Mouse (Mus musculus): ENCODE data around the gene Mpv17l. TPM values are rescaled to one million over a fixed set of nuclear protein-coding genes. Genes with fewer than 3 reads are reported as not detected.
"Not testable (repeated sequence)": the region's sequence is repeated elsewhere in the genome, so short reads cannot be mapped to it uniquely, and the experiment has no call there.

Gene Mpv17l
- 9.5 and 12.4 TPM in 2 replicates for polyA plus RNA-seq (2015; fragmentation: Nextera tagmentation; extraction: Ambion mirVana)

DNA sequence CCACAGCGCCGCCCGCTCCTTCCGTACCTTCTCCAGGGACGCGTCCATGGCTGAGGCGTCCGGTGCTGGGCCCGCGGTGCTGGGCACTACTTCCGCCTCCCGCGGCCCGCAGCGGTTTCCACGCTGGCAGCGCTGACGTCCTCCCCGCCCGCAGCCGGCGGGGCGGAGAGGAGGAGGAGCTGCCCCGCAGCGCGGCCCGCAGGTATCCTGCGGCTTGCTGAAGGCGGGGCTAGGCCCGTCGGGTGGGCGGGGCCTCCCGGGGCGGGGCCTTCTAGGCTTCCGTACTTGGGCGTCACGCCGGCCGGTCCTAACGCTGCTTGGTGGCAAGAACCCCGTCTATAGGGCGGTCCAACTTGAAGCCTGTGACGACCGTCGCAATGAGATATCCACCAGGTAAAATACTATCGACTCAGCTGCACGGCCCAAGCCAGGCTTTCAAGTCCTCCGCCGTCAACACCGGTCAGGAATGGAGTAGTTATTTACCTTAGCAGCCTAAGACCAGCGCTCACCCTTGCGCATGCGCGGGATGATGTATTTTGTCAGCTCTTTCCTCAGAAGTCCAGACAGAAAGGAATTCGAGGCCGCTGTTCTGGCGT is at the start of gene Mpv17l, which contains the start of gene Pdxdc1:
Gene Mpv17l, plus strand, starts transcription at position 274 of the 596 bp plus-strand sequence.
Gene Pdxdc1, minus strand, starts transcription at position 244 of the 596 bp plus-strand sequence.
- H3K4me2 ChIP-seq (replicated peaks; ENCODE audit: low read depth, low read length) = peak within 1 kb of the TSS; percentile 80
- ATAC-seq (ENCODE audit: low FRiP score, low TSS enrichment) = peak; percentile 98
- peak within 1 kb of the TSS; percentile 65 for H3K4me3 ChIP-seq (ENCODE audit: low read length)
- H3K9ac ChIP-seq (replicated peaks; ENCODE audit: low read length) = peak within 1 kb of the TSS; percentile 77
- no peaks in the 10 kb centered on the region for H3K27me3 ChIP-seq (ENCODE audit: insufficient read depth, low read length)
- H3K36me3 ChIP-seq (ENCODE audit: insufficient read depth, low read length) = peaks cover 3% of the 10 kb centered on the region; the same call in 1 of the 2 replicates
- no peaks in the 10 kb centered on the region for H3K9me3 ChIP-seq (ENCODE audit: low read length)
- WGBS = under 1% methylated on average over 54 of the region's 57 CpGs
- peak within 1 kb of the TSS; percentile 86 for H3K27ac ChIP-seq (ENCODE audit: low read length)
- peaks cover 14% of the 10 kb centered on the region for H3K4me1 ChIP-seq (ENCODE audit: insufficient read depth, low read length)

DNA sequence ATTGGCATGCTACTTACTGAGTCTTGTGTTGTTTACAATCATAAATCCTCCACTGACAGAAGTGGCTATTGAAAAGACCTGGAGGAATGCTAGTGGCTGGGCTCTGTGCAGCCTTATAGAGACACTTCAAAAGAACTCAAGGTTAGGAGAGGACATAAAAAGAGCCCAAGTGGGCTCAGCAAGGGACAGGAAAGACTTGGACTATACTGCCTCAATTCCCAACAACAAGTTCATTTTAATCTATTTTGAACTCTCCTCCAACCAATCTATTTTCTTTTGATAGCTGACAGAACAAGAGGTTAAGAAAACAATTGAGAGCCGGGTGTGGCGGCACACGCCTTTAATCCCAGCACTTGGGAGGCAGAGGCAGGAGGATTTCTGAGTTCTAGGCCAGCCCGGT is 49.1 kb upstream of the Mpv17l start:
- Histone ChIP-seq H3K4me3 (ENCODE audit: low read length) (no peak overlapping the region), H3K9ac (replicated peaks; ENCODE audit: low read length) (no peak overlapping the region), H3K4me2 (replicated peaks; ENCODE audit: low read depth, low read length) (no peak overlapping the region), H3K27me3 (ENCODE audit: insufficient read depth, low read length) (no peaks in the 10 kb centered on the region), H3K4me1 (ENCODE audit: insufficient read depth, low read length) (no peaks in the 10 kb centered on the region), H3K9me3 (ENCODE audit: low read length) (no peaks in the 10 kb centered on the region), H3K27ac (ENCODE audit: low read length) (no peak overlapping the region), H3K36me3 (ENCODE audit: insufficient read depth, low read length) (peaks cover 33% of the 10 kb centered on the region)
- WGBS = 95% methylated on average over 4 of the region's 4 CpGs
- ATAC-seq (ENCODE audit: low FRiP score, low TSS enrichment) = no peak

DNA sequence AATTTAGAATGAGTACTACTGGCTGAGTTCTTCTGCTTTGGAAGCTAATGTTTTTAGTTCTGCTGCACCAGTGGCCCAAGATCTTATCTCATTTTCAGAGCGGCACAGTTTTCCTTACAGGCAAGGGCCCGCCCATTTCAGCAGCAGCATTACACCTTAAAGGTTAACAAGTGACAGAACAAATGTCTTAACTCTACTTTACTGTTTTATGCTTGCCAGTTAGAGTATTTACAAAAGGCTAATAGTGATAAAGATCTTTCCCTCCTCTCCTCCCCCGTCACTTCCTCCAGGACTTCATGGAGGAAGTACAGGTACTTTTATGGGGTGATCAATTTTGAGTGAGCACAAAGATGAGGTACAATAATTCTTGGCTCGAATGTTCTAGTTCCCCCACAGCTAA is 36.9 kb upstream of the Mpv17l start:
- 42% methylated on average over 4 of the region's 4 CpGs for WGBS
- H3K9ac ChIP-seq (replicated peaks; ENCODE audit: low read length) = no peak overlapping the region
- no peaks in the 10 kb centered on the region for H3K9me3 ChIP-seq (ENCODE audit: low read length)
- no peak overlapping the region for H3K4me3 ChIP-seq (ENCODE audit: low read length)
- peaks cover 26% of the 10 kb centered on the region for H3K36me3 ChIP-seq (ENCODE audit: insufficient read depth, low read length)
- H3K4me1 ChIP-seq (ENCODE audit: insufficient read depth, low read length) = 0 out of 2 replicates have a peak, but pooled peaks cover 5% of the 10 kb centered on the region
- no peaks in the 10 kb centered on the region for H3K27me3 ChIP-seq (ENCODE audit: insufficient read depth, low read length)
- ATAC-seq (ENCODE audit: low FRiP score, low TSS enrichment) = no peak
- no peak overlapping the region for H3K4me2 ChIP-seq (replicated peaks; ENCODE audit: low read depth, low read length)
- H3K27ac ChIP-seq (ENCODE audit: low read length) = 0 out of 2 replicates have a peak overlapping the region, but pooled peaks have one; percentile 32

DNA sequence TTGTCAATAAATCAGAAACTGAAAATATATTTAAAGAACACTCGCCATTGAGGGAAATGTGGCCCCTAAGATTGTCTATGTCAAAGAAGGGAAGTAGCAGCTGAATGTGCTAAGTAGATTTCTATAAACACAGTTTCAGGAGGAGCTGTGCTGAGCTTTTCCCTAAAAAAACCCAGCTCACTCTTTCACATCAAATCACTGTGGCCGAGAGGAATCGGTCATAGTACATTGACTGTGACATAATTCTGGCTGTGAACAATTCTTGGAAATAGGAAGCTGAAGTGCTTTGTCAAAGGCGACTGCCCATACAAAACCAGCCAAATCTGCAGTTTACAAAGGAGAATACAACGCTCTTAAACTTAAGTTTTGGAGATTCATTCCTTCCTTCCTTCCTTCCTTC is 36.3 kb upstream of the Mpv17l start:
- Histone ChIP-seq H3K9me3 (ENCODE audit: low read length) (no peaks in the 10 kb centered on the region), H3K9ac (replicated peaks; ENCODE audit: low read length) (no peak overlapping the region), H3K4me2 (replicated peaks; ENCODE audit: low read depth, low read length) (no peak overlapping the region), H3K27me3 (ENCODE audit: insufficient read depth, low read length) (no peaks in the 10 kb centered on the region), H3K4me3 (ENCODE audit: low read length) (no peak overlapping the region), H3K4me1 (ENCODE audit: insufficient read depth, low read length) (0 out of 2 replicates have a peak, but pooled peaks cover 5% of the 10 kb centered on the region), H3K27ac (ENCODE audit: low read length) (0 out of 2 replicates have a peak overlapping the region, but pooled peaks have one; percentile 32), H3K36me3 (ENCODE audit: insufficient read depth, low read length) (peaks cover 26% of the 10 kb centered on the region)
- WGBS = 70% methylated on average over 5 of the region's 5 CpGs
- no peak for ATAC-seq (ENCODE audit: low FRiP score, low TSS enrichment)

- not testable (repeated sequence) for H3K27ac ChIP-seq (ENCODE audit: low read length); ATAC-seq (ENCODE audit: low FRiP score, low TSS enrichment); H3K4me1 ChIP-seq (ENCODE audit: insufficient read depth, low read length); H3K27me3 ChIP-seq (ENCODE audit: insufficient read depth, low read length); H3K9me3 ChIP-seq (ENCODE audit: low read length); H3K9ac ChIP-seq (replicated peaks; ENCODE audit: low read length); H3K4me2 ChIP-seq (replicated peaks; ENCODE audit: low read depth, low read length); H3K4me3 ChIP-seq (ENCODE audit: low read length)
- H3K36me3 ChIP-seq (ENCODE audit: insufficient read depth, low read length) = peaks cover 26% of the 10 kb centered on the region
- WGBS = 47% methylated on average over 5 of the region's 5 CpGs
These were observed 35.6 kb upstream of the Mpv17l start for GRCm38 (mm10) chr16:13867406-13867805.

DNA sequence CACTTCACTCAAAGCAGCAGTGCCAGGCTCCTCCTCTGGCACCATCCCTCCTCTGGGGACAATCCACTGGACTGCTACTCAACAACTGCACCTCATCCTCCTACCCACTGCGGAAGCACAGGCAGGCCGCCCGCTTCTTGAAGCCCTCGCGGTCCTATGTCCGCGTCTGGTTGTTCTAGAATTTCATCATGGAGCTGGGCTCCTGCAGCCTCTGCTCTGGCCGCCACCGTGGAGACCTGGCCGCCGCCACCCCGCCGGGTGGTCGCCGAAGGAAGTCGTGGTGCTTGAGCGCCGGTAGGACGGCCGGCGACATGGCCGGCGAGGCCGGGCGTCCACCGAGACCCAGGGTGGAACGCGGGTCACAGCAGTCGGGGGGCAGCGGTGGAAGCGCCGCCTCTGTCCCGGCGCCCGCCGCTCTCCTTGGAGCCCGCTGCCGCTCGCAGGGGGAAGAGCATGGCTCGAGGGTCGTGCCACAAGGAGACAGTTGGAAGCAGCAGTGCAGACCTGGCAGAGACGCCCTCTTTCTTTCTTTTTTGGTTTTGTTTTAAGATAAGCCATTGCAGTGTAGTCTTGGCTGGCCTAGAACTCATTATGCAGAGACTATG is 34.9 kb upstream of the Mpv17l start:
- ATAC-seq (ENCODE audit: low FRiP score, low TSS enrichment) = peak; percentile 78
- H3K9ac ChIP-seq (replicated peaks; ENCODE audit: low read length) = peak overlapping the region; percentile 51; the same call in 1 of the 2 replicates
- H3K27ac ChIP-seq (ENCODE audit: low read length) = no peak overlapping the region
- peak overlapping the region; percentile 33 for H3K4me3 ChIP-seq (ENCODE audit: low read length)
- H3K4me2 ChIP-seq (replicated peaks; ENCODE audit: low read depth, low read length) = peak overlapping the region; percentile 53
- H3K9me3 ChIP-seq (ENCODE audit: low read length) = no peaks in the 10 kb centered on the region
- H3K4me1 ChIP-seq (ENCODE audit: insufficient read depth, low read length) = 0 out of 2 replicates have a peak, but pooled peaks cover 5% of the 10 kb centered on the region
- H3K27me3 ChIP-seq (ENCODE audit: insufficient read depth, low read length) = no peaks in the 10 kb centered on the region
- peaks cover 21% of the 10 kb centered on the region for H3K36me3 ChIP-seq (ENCODE audit: insufficient read depth, low read length)
- 20% methylated on average over 42 of the region's 42 CpGs for WGBS

DNA sequence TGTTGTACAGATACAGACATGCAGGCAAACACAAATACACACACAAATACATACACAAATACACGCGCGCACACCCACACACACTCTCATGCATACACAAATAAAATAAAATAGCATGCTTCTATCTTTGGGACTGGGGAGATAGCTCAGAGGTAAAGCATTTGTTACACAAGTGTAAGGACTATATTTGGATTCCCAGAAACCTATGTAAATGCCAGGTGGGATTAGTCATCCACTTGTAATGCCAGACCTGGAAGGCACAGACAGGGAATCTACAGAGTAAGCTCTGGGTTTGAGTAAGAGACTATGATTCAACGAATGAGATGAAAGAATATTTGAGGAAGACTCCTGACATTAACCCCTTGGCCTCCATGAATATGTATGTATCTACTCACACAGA is 27.5 kb upstream of the Mpv17l start:
- H3K4me2 ChIP-seq (replicated peaks; ENCODE audit: low read depth, low read length) = no peak overlapping the region
- ATAC-seq (ENCODE audit: low FRiP score, low TSS enrichment) = no peak
- H3K4me1 ChIP-seq (ENCODE audit: insufficient read depth, low read length) = no peaks in the 10 kb centered on the region
- H3K9ac ChIP-seq (replicated peaks; ENCODE audit: low read length) = no peak overlapping the region
- no peak overlapping the region for H3K4me3 ChIP-seq (ENCODE audit: low read length)
- H3K9me3 ChIP-seq (ENCODE audit: low read length) = no peaks in the 10 kb centered on the region
- no peak overlapping the region for H3K27ac ChIP-seq (ENCODE audit: low read length)
- peaks cover 28% of the 10 kb centered on the region; the same call in 1 of the 2 replicates for H3K36me3 ChIP-seq (ENCODE audit: insufficient read depth, low read length)
- 96% methylated on average over 4 of the region's 4 CpGs for WGBS
- no peaks in the 10 kb centered on the region for H3K27me3 ChIP-seq (ENCODE audit: insufficient read depth, low read length)

DNA sequence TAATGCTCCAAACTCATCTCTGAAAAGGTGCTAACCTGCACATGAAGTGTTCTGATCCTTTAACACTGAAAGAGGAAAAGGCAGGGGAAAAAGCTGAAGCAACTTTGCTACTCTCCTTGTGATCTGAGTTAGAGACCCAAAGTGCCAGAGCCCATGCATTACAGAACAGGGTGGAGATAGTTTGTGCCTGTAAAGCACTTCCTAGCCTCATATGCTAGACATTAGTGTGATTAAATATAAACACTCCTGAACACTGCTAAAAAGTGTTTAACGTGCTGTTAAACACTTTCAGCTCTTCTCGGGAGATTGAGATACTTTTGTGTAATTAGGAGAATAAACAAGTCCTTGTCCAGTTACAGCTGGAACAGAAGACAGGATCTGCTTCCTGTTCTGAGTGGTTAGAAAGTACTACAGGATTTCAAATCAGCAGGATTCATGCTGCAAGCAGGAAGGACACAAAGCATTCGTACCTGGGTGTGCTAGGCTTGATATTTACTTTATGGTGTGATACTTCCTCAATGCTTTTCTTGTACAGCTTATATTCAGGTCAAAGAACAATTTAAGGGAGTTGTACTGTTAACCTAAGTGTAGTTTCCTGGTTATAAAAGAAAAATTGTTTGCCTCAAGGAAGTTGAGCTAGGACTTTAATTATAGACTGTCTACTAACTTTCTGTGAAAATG is 19.7 kb upstream of the Mpv17l start:
- WGBS = 53% methylated on average over 3 of the region's 3 CpGs
- Histone ChIP-seq H3K9ac (replicated peaks; ENCODE audit: low read length) (no peak overlapping the region), H3K9me3 (ENCODE audit: low read length) (no peaks in the 10 kb centered on the region), H3K4me1 (ENCODE audit: insufficient read depth, low read length) (no peaks in the 10 kb centered on the region), H3K36me3 (ENCODE audit: insufficient read depth, low read length) (peaks cover 12% of the 10 kb centered on the region; the same call in 1 of the 2 replicates), H3K27me3 (ENCODE audit: insufficient read depth, low read length) (no peaks in the 10 kb centered on the region), H3K27ac (ENCODE audit: low read length) (no peak overlapping the region), H3K4me2 (replicated peaks; ENCODE audit: low read depth, low read length) (no peak overlapping the region), H3K4me3 (ENCODE audit: low read length) (no peak overlapping the region)
- ATAC-seq (ENCODE audit: low FRiP score, low TSS enrichment) = no peak

- 91% methylated on average over 2 of the region's 2 CpGs for WGBS
- Histone ChIP-seq H3K4me1 (ENCODE audit: insufficient read depth, low read length) (peaks cover 3% of the 10 kb centered on the region; the same call in 1 of the 2 replicates), H3K27me3 (ENCODE audit: insufficient read depth, low read length) (no peaks in the 10 kb centered on the region), H3K27ac (ENCODE audit: low read length) (no peak overlapping the region), H3K4me3 (ENCODE audit: low read length) (no peak overlapping the region), H3K9me3 (ENCODE audit: low read length) (no peaks in the 10 kb centered on the region), H3K36me3 (ENCODE audit: insufficient read depth, low read length) (no peaks in the 10 kb centered on the region), H3K9ac (replicated peaks; ENCODE audit: low read length) (no peak overlapping the region), H3K4me2 (replicated peaks; ENCODE audit: low read depth, low read length) (no peak overlapping the region)
- ATAC-seq (ENCODE audit: low FRiP score, low TSS enrichment) = no peak
These were observed 12.5 kb upstream of the Mpv17l start for GRCm38 (mm10) chr16:13890449-13890848.

All from kidney, embryonic 16.5 days (tissue).